Mouse (Mus musculus) bone marrow macrophage, adult 2 months (primary cell): Measurements from ENCODE around the gene Gpr84. TPM values are rescaled to one million over a fixed set of nuclear protein-coding genes. Genes with fewer than 3 reads are reported as not detected.

ENCODE experiments used
- H3K27ac ChIP-seq: 2 replicates; pipeline ENCODE4 v1.5.1; 2012; ENCODE audit warnings: low read depth, low read length; ENCODE audit not compliant: insufficient read depth
- H3K4me1 ChIP-seq: 2 replicates; pipeline ENCODE4 v1.6.1; 2012; ENCODE audit warnings: low read length; ENCODE audit not compliant: control insufficient read depth, insufficient read depth
- H3K4me3 ChIP-seq: 2 replicates; pipeline ENCODE4 v1.5.1; 2012; ENCODE audit warnings: mild to moderate bottlenecking, low read length, moderate library complexity; ENCODE audit not compliant: insufficient read depth
- CTCF ChIP-seq: IDR thresholded peaks from 2 replicates; pipeline ENCODE4 v1.5.1; 2012; ENCODE audit warnings: low read depth, mild to moderate bottlenecking, low read length, moderate library complexity
- POLR2A ChIP-seq: IDR thresholded peaks from 2 replicates; pipeline ENCODE4 v1.6.1; 2012; ENCODE audit warnings: mild to moderate bottlenecking, low read depth, low read length, borderline replicate concordance
- polyA plus RNA-seq: library from polyadenylated mRNA; stranded (reverse); fragments of >200 nt; gene quantifications from 2 replicates; pipeline ENCODE4 v1.2.4, GENCODE M21; 2012; ENCODE audit not compliant: missing spikeins, insufficient read depth, insufficient read length

Gene Gpr84
- polyA plus RNA-seq, 1 experiment = 2.7 TPM

- H3K4me3 ChIP-seq = peak overlapping the region; percentile 34
- 0 out of 2 replicates have a peak overlapping the region, but pooled peaks have one; percentile 16 for H3K27ac ChIP-seq
- peaks cover 62% of the 10 kb centered on the region for H3K4me1 ChIP-seq
- TF ChIP-seq POLR2A = no peak
- no peak for TF ChIP-seq CTCF
Measured at GRCm38 (mm10) chr15:103308876-103309580, 1.4 kb downstream of the Gpr84 start.

GRCm38 (mm10) chr15:103308056-103308875 lies 2.1 kb downstream of the Gpr84 start:
- Histone ChIP-seq H3K27ac (no peak overlapping the region; the same call in 1 of the 2 replicates), H3K4me3 (0 out of 2 replicates have a peak overlapping the region, but pooled peaks have one; percentile 0), H3K4me1 (peaks cover 69% of the 10 kb centered on the region)
- no peak for TF ChIP-seq CTCF
- no peak for TF ChIP-seq POLR2A

GRCm38 (mm10) chr15:103307125-103307524 lies 3.3 kb downstream of the Gpr84 start:
- TF ChIP-seq CTCF (peak; percentile 85), POLR2A (no peak)
- H3K4me3 ChIP-seq = no peak overlapping the region; the same call in 1 of the 2 replicates
- peaks cover 59% of the 10 kb centered on the region for H3K4me1 ChIP-seq
- H3K27ac ChIP-seq = peak overlapping the region; percentile 97

- H3K27ac ChIP-seq = peak overlapping the region; percentile 97
- peak overlapping the region; percentile 68 for H3K4me3 ChIP-seq
- peaks cover 60% of the 10 kb centered on the region for H3K4me1 ChIP-seq
- TF ChIP-seq POLR2A (no peak), CTCF (no peak)
Measured at GRCm38 (mm10) chr15:103305792-103306645, 4.4 kb downstream of the Gpr84 start.

GRCm38 (mm10) chr15:103305070-103305678 lies 5.2 kb downstream of the Gpr84 start:
- H3K27ac ChIP-seq = peak overlapping the region; percentile 97
- TF ChIP-seq POLR2A (no peak), CTCF (no peak)
- H3K4me1 ChIP-seq = peaks cover 56% of the 10 kb centered on the region
- peak overlapping the region; percentile 68 for H3K4me3 ChIP-seq

GRCm38 (mm10) chr15:103304616-103304969 lies 5.8 kb downstream of the Gpr84 start:
- TF ChIP-seq POLR2A = no peak
- TF ChIP-seq CTCF = no peak
- peaks cover 50% of the 10 kb centered on the region for H3K4me1 ChIP-seq
- H3K4me3 ChIP-seq = peak overlapping the region; percentile 48
- peak overlapping the region; percentile 27 for H3K27ac ChIP-seq

GRCm38 (mm10) chr15:103303916-103304615 lies 6.3 kb downstream of the Gpr84 start:
- H3K4me1 ChIP-seq = peaks cover 45% of the 10 kb centered on the region
- TF ChIP-seq POLR2A (no peak), CTCF (no peak)
- H3K27ac ChIP-seq = 0 out of 2 replicates have a peak overlapping the region, but pooled peaks have one; percentile 27
- peak overlapping the region; percentile 48 for H3K4me3 ChIP-seq

- Histone ChIP-seq H3K4me1 (peaks cover 29% of the 10 kb centered on the region), H3K4me3 (no peak overlapping the region), H3K27ac (no peak overlapping the region)
- TF ChIP-seq CTCF (no peak), POLR2A (no peak)
Measured at GRCm38 (mm10) chr15:103302341-103303021, 7.9 kb downstream of the Gpr84 start.
